Mouse (Mus musculus): ENCODE data around the gene P2ry4.

Gene P2ry4

GRCm38 (mm10) chrX:100594791-100595190, at the start of gene P2ry4:
P2ry4 (minus strand) TSS chrX:100594869.
- DNase-seq: no peak

- DNase-seq: no peak
Measured at GRCm38 (mm10) chrX:100638477-100638876, 43.8 kb upstream of the P2ry4 start.

DNA sequence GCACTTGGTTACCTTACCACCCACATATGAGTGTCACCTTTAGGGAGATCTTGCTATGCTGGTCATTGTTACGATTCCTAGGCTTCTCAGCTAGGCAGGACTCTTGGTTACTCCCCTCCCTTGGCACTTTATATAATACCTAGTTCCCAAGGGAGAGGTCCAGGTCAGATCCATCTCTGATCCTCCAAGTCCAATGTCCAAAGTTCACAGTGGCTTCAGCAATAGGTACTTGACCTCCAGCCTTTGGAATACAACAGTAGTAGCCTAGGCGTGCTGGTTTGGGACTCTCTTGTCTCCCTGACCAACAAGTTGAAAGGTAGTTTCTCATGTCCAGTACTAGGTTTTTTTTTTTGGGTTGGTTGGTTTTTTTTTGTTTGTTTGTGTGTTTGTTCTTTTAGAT, 34.4 kb upstream of the P2ry4 start:
- DNase-seq: no peak

DNA sequence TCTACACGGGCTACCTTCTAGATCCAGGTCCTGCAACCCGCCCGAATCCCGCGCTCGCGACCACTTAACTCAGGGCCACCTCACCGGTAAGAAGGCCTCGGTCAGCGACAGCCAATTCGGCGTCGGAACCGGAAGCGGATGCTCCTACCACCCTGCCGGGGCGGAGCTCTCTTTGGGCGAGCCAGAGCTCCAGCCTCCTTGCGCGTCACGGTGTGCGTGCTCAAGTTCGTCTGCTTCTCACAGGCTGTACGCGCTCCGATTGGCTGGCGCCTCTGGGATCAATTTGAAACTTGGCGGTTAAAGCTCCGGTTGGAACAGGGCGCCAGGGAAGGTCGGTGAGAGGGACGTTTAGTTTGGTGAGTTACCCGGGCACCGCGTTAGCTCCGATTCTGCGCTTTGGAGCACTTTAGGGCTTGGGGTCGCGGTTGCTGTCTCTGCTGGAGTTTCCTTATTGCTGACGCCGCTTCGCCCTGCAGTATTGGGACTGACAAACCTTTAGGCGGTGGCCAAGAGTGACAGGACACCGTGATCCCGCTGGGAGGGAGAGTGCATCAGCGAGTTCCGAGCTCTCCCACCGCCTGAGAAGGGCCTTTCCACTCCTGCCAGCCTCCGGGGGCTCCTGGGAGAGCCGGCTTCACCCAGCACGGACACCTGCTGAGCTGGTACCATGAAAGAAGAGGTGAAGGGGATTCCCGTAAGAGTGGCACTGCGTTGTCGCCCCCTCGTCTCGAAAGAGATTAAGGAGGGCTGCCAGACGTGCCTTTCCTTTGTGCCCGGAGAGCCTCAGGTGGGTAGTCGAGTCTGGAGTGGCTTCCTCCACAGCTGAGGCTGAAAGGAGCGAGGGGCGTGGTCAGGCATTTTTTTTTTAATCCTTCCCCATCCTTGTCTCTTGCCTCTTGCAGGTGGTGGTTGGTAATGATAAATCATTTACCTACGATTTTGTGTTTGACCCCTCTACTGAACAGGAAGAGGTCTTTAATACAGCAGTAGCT, 31.4 kb upstream of the P2ry4 start, which contains the start of gene Pdzd11:
TSS of gene Pdzd11 (minus strand) at position 767 of the 992 bp plus-strand sequence.
- peak; percentile 93 for DNase-seq

DNA sequence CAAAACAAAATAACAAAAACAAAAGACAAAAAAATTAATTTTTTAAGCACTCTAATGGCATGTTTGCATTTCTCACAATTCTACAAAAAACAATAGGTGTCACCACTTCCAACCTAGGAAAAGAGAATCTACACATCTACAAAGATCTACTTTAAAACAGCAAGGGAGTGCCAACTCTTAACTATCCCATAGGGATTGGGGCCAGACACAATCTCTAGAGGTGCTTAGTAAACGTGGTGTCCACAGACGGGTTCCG, 30.8 kb upstream of the P2ry4 start, which contains the start of gene Kif4:
TSS of gene Kif4 (plus strand) at position 192 of the 256 bp plus-strand sequence.
- no peak for DNase-seq

DNA sequence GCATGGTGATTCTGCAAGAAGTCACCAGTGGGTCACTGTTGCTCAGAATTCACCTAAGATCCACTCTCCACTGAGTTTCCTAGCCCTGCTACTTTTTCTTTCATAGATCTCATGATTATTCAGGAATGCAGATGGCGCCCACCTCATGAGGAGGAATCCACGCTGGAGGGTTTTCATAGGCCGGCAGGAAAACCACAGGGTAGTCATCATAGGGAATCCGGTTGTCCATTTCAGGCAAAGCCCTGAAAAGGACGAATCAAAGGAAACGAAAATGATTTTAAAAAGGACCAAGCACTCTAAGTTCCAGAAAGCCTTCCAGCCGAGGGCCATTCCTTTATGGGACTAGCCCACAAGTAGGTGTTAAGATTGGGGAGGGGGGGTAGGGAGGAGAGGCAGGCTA, 30.5 kb upstream of the P2ry4 start:
- no peak for DNase-seq

DNA sequence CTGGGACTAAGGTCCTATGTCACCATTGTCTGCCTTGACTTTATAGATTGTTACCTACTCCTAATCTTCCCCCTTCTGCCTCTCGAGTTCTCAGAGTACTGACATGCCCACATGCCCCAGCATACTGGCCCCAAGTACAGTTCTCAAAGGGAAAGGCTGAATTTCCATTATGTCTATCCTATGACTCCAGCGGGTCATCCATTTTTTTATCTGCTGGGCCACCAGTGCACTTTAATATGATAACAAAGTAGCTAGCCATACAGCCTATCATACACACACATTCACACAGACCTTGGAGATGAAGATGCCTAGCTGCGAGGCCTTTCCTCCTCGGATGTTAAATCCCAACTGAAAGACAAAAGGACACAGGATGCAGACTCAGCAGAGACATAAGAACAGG, 29.6 kb upstream of the P2ry4 start:
- DNase-seq: no peak

GRCm38 (mm10) chrX:100621366-100621765, 26.7 kb upstream of the P2ry4 start:
- no peak for DNase-seq

GRCm38 (mm10) chrX:100618488-100618887, 23.8 kb upstream of the P2ry4 start:
- no peak for DNase-seq

- no peak for DNase-seq
Measured at GRCm38 (mm10) chrX:100605314-100605713, 10.6 kb upstream of the P2ry4 start, which contains the start of gene Arr3. Arr3 (plus strand) TSS chrX:100605497.

- peak; percentile 48 for DNase-seq
Measured at GRCm38 (mm10) chrX:100599755-100600154, 5.1 kb upstream of the P2ry4 start.

DNA sequence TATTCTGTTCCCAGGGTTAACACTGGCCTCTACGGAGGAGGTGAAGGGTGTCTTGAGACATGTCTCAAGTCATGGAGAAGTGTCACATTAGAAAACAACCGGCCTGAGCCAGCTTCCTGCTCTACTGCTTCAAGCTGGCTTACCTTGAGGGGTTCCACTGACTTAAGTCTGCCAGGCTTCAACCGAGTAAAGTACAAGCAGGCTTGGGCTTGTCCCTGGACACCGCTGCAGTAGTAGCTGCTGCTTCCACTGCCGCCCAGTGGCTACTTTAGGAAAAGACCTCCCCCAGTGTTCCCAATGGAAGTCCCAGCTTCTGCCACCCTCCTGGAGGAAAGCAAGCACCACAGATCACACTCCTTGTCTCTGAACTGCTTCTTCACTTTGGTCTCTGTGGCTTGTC, 2.8 kb upstream of the P2ry4 start:
- peak; percentile 39 for DNase-seq

DNA sequence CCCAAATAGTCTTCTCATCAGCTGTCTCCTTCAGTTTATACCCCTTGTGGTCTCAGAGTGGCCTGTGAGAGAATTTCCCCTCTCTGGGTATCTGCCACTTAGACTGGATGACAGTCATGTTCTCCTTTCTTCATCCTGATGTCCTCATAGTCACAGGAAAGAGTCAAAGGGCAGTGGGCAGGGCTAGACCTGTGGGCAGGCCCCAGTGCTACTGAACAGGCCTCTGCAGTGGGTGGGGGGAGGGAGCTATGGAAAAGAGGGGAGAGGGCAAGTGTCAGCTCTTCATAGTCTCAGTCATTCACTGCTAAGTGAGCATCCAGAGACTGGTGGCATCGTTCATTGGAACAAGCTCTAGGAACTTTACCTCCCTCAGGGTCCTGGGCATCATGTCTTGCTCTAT, 22.7 kb downstream of the P2ry4 start, which contains the start of gene Awat1:
TSS of gene Awat1 (plus strand) at position 301 of the 400 bp plus-strand sequence.
- no peak for DNase-seq

DNA sequence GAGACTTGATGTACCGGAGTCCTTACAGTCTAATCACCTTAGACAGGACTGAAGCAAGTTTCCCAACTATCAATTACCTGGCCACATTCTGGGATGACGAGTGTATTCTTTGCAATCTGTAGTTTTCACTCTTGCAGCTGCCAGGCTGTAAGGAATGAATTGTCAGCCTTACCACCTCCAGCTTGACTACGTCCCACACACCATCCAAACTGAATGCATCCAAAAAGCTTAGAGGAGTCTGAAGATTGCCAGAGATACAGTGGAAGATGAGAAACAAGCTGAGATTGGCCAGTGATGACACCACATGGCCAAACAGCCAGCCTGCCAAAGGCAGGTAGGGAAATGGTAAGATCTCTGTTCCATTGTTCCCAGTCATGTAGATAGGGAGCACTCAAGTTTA, 29.0 kb downstream of the P2ry4 start:
- no peak for DNase-seq

GRCm38 (mm10) chrX:100556026-100556425, 38.6 kb downstream of the P2ry4 start:
- DNase-seq: no peak

Data from layer of hippocampus, adult 9-11 months (tissue).